Mouse (Mus musculus) spleen, postnatal 36 days (tissue): Measurements from ENCODE around the gene Pde4b.
A peak's percentile ranks its signal among the peaks of the same experiment; 100 is the strongest.

Source experiments
- DNase-seq, 2 experiments: peaks; one replicate each; pipeline ENCODE4 v3.0.0; 2022; ENCODE audit warnings: low spot score in 2 of 2, mixed read lengths in 1 of 2

Pde4b gene

GRCm38 (mm10) chr4:102507753-102508152 is 420.4 kb downstream of the Pde4b start:
- DNase-seq = peak in 1 of 2 experiments; percentile 17

- no peak for DNase-seq
These were observed 422.7 kb downstream of the Pde4b start for GRCm38 (mm10) chr4:102510061-102510460.

GRCm38 (mm10) chr4:102510939-102511391 is 423.6 kb downstream of the Pde4b start:
- DNase-seq = peak; percentile 51 to 60

DNA sequence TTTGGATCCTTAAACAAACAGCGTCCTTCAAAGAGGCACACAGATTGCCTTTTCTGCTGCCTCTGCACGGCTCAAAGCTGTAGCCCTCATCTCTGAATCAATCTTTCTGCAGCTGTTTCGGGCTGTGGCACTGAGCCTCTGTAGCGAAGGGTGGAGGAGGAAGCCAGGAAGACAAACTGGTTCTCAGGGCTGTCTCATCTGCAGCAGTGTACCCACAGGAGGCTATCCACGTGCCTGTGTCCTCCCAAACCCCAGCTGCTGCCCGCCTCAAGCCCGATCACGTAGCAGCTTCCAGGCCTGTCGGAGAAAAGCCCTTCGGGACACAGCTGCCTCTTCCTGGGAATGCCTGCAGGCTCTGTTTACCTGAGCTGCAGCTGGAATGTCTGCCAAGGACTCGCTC is 424.2 kb downstream of the Pde4b start:
- peak; percentile 56 for DNase-seq

- no peak for DNase-seq
These were observed 425.6 kb downstream of the Pde4b start for GRCm38 (mm10) chr4:102512940-102513339.

DNA sequence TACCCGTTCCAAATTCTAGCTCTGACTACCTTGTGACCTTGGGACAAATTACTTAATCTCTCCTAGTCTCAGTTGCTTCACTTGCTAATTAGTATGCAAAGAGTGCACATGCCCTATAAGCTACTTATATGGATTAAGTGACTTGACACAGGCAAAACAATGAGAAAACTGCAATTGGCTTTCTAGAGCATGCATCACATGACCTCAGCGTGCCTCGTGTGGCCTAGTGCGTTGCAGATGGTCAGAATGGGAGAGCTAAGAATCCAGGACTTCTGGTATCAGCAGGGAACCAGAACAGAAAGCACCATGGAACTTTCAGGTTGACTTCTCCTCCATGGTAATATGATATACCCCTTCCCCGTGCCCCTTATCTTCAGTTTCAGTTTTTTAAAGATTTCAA is 426.2 kb downstream of the Pde4b start:
- DNase-seq = no peak

GRCm38 (mm10) chr4:102514972-102515835 is 427.9 kb downstream of the Pde4b start:
- peak; percentile 34 to 59 for DNase-seq

DNA sequence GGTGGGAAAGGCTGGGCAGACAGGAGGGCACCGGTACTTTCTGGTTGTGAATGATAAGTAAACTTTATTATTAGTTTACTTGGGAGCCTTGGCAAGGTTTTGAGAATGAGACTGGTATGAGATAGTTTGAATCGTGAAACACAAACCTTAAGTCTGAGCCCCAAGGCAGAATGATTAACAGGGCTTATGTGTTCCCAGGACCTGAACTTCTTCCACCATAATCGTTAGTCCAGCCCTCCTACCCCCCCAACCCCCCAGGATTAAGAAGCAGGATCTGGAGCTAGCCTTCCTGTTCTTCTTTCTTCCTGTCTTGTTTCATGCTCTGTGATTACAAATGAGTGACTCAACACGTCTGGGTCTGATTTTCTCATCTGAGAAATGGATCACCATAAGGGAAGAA is 429.1 kb downstream of the Pde4b start:
- no peak for DNase-seq

GRCm38 (mm10) chr4:102516982-102517630 is 429.8 kb downstream of the Pde4b start:
- DNase-seq = peak; percentile 90 to 94

- DNase-seq = no peak
These were observed 430.3 kb downstream of the Pde4b start for GRCm38 (mm10) chr4:102517653-102518052.

DNA sequence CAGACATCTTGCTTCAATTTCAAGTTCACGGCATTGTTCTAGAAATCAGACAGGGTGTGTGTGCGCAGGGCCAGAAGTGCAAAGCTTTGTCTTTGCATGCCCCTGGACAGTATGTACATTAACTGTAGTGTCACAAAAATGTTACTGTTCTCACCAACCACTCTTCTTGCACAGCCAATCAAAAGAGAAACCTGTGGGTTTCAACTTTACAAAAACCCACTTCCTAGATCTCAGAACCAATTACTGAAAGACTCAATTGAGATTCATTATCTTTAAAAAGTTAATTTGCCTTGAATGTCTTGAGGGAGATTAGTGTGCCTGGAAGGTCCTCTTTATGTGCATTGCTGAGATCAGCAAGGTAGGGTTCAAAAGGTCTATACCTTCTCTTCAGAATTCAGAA is 431.0 kb downstream of the Pde4b start:
- no peak for DNase-seq

GRCm38 (mm10) chr4:102520669-102521261 is 433.4 kb downstream of the Pde4b start:
- peak; percentile 22 to 29 for DNase-seq

DNA sequence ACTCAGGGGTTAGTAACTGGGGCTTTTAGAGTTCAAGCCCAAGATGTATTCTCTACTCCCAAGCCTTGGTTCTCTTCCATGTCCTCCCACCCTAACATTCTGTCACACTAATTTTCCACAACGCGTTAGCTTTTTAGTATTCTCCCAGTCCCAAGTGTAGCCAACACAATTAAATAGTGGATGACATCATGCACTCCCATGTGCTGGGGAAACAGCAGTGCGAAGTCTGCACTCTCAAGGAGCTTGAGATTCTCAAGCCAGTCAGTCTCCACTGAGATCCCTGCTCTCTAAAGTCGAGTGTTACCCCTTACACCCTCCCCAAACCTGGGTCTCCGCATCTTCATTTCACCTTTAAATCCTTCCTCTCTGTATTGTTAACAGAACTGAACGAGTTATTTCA is 434.1 kb downstream of the Pde4b start:
- DNase-seq = no peak

- DNase-seq = no peak
These were observed 440.0 kb downstream of the Pde4b start for GRCm38 (mm10) chr4:102527361-102527760.

DNA sequence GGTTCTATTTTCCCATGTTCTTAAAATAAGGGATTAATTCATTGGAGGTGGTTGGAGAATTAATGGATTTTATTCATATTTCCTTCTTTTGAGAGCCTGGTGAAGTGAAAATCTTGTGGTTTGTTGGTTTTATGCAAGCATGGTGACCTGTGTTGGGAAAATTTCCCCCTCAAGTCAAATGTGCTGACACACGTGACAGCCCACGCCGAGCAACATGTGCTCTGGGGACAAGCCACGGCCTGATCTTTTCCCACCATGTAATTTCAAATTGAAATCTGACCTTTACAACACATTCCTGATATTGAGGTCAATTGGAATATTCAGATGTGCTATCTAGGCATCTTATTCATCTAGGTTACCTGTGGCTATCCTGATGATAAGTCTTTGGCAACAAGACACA is 443.5 kb downstream of the Pde4b start:
- no peak for DNase-seq

DNA sequence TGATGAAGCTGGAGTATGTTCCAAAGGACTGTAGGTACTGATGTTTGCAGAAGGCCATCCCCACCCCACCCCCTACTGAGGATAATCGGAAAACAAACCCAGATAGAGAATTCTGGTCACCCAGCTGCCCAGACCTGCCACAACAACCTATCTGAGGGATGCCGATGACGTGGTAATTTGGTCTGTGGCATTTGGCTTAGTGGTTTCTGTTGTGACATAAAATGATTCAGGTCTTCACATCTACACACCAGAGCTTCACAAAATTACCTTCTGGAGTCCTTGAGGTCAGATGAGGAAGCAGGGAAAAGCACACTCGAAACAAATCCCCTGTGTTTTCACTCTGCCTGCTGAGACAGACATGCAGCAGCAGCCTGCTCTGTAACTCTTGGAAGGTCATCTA is 444.4 kb downstream of the Pde4b start:
- no peak for DNase-seq

DNA sequence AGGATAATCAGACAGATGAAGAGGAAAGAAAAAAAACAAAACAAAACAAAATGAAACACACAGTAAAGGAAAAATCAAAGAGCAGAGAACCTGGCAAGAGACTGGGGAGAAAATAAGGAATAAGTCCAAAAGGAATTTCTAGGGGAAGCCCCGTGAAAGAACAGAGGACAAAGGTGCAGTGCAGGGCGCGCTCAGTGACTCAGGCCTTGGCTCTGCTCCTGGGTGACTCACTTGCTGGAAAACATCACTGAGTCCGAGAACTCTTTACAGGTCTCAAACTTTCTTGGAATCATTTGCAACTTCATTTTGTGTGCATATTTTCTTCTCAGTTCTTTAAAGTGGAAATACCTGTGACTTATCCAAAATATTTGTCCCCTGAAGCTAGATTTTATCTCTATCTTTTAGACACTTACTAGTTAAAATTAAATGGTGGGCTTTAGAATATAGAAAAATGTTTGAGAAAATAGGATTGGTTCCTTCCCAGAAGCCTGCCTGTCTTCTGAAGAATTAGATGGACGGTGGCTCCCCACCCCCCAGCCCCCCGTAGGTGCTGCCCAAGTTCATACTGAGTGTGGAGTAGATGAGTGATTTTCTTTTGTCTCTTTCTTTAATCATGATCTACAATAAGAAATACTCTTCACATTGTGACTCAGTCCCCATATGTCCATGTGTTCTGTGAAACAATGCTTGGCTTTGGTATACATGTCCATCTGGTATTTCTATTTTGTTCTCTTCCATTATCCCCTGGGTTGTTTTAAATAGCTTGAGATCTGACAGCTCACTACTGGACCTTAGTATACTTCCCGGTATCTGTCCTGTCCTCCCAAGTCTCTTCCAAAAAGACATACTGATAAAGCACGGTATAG is 446.1 kb downstream of the Pde4b start:
- DNase-seq = no peak

- DNase-seq = peak; percentile 26 to 40
These were observed 446.8 kb downstream of the Pde4b start for GRCm38 (mm10) chr4:102534049-102534730.

DNA sequence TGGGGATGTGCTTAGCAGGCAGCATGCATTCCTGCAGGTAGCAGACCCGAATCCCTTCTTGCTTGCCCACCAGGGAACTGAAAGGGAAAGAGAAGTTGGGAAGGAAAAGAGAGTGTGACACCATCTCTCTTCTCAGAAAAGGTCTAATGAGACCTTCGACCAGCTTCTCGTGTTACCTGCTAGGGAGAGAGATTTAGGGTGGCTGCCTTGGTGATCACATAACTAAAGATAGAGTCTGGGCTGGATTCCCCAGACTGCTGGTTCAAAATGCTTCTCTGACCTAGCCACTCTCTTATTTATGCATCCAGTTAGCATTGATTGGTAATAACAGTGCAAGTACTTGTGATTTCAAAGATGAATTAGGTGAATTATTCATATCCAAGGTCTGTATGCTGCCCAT is 448.5 kb downstream of the Pde4b start:
- no peak for DNase-seq

- DNase-seq = no peak
These were observed 450.9 kb downstream of the Pde4b start for GRCm38 (mm10) chr4:102538266-102538665.

DNA sequence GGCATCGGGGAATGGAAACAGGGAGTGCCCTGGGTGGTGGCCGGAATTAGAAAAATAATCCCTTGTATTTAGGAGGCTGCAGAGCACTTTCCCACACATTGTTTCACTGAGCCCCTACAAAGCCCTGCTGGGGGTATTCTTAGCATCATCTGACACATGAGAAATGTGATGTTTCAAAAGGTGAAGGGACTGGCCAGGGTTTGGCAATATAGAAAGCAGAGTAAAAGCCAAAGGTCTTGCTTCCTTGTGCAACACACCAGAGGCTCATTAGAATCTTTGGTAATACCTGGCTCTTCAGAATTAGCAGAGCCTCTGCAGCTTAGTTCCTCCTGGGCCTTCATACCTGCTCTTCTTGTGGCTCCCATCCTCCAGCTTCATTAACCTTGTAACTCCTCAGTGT is 451.4 kb downstream of the Pde4b start:
- DNase-seq = no peak
